Mouse (Mus musculus) mesoderm, embryonic 11.5 days (tissue): ENCODE measurements around the gene Rasef.
"Not testable (repeated sequence)": the region's sequence is repeated elsewhere in the genome, so short reads cannot be mapped to it uniquely, and the experiment has no call there.

Source experiments
- DNase-seq: peaks from one replicate; pipeline ENCODE4 v3.0.0-alpha.2; 2012; ENCODE audit warnings: low read depth, low spot score

The Rasef gene

GRCm38 (mm10) chr4:73790260-73791185 is at the start of gene Rasef:
Gene Rasef, minus strand, starts transcription at chr4:73790994.
- peak; percentile 45 for DNase-seq

DNA sequence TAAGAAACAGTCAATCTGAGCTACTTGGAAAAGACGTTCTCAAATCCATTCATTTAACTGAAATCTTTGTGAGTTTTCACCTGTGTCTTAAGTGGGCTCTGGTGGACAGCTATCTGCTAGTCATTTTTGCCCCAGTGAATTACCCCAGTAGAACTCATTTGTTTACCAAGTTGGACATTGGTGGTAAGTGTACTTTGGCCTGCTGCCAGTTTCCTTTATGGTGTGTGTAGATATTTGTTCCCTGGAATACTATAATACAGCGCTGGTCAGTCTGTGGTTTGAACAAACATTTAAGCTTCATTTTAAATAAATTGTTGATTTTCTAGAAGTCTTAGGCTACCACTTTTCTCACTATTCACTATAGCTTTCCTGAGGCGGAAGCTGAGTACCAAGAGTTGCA is 35.8 kb upstream of the Rasef start:
- DNase-seq: no peak

GRCm38 (mm10) chr4:73791186-73791540 is 369 bp upstream of the Rasef start:
- DNase-seq: no peak

GRCm38 (mm10) chr4:73789534-73789933 is 1.3 kb downstream of the Rasef start:
- DNase-seq: no peak

GRCm38 (mm10) chr4:73788076-73788730 is 2.6 kb downstream of the Rasef start:
- no peak for DNase-seq

GRCm38 (mm10) chr4:73784147-73784546 is 6.6 kb downstream of the Rasef start:
- DNase-seq: no peak

DNA sequence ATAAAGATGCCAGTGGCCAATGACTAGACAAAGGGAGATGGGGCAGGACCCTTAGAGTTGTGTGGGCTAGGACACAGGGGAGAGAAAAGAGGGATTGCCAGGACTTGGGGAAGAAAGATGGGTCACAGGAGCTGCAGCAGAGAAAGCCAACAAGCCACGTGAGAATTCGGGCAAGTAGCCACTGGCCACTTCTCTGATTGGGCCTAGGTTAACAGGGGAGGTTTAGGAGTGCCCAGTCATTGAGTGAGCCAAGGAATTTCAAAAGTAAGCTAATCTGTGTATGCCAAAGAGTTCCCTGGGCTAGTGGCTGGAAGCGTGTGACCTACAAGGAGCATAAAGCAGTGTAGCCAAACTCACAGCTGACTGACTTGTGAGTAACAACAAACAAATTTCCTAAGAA is 9.7 kb downstream of the Rasef start:
- no peak for DNase-seq

DNA sequence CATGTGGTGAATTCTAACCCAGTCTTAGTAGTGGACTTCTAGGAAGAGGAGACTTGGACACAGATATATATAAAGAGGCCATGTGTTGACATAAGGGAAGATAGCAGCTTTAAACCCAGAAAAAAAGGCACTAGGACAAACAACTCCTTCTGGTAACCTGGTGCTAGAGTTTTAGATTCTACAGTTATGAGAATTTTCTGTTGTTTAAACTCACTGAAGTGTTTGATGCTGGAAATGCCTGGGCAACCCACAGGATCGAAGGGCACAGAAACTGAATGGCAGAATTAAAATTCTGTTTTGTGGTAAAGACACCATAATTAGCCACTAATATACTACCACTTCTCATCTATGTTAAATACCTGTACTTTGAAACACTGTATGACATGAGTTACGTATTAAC is 15.5 kb downstream of the Rasef start:
- DNase-seq: no peak

- DNase-seq: peak; percentile 43
Observed at GRCm38 (mm10) chr4:73773831-73774810, 16.7 kb downstream of the Rasef start.

GRCm38 (mm10) chr4:73772028-73772427 is 18.8 kb downstream of the Rasef start:
- no peak for DNase-seq

DNA sequence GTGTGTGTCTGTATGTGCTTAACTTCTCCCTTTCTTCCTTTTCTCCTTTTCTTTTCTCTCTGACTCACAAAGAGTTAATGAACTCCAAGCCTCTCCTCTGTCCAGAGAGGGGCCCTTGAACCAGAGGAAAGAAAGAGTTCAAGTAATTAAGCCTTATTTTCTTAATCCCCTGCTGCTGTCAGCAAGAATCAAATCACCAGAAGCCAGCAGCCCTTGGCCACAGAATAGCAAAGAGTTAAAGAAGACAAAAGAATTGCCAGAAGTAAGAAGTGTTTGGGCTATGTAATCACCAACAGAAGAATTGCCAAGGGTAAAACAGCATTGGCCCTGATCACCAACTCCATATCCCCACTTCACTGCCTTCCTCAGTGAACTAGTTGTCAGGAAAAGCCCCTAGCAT is 20.2 kb downstream of the Rasef start:
- no peak for DNase-seq

GRCm38 (mm10) chr4:73768156-73768555 is 22.6 kb downstream of the Rasef start:
- DNase-seq: no peak

- DNase-seq: no peak
Observed at GRCm38 (mm10) chr4:73748219-73748618, 42.6 kb downstream of the Rasef start.

DNA sequence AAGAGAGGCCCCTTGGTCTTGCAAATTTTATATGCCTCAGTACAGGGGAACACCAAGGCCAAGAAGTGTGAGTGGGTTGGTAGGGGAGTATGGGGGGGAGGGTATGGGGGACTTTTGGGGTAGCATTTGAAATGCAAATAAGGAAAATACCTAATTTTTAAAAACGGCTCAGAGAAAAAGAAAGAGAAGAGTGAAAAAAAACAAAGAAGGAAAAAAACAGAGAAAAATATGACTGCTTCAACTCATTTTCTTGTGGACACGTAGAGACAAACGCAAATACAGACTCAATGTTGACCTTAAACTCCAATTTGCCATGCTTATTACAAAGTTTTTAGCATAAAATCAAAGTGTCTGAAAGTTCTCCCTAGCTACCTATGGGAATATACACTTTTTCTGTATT is 51.4 kb downstream of the Rasef start:
- DNase-seq: no peak

DNA sequence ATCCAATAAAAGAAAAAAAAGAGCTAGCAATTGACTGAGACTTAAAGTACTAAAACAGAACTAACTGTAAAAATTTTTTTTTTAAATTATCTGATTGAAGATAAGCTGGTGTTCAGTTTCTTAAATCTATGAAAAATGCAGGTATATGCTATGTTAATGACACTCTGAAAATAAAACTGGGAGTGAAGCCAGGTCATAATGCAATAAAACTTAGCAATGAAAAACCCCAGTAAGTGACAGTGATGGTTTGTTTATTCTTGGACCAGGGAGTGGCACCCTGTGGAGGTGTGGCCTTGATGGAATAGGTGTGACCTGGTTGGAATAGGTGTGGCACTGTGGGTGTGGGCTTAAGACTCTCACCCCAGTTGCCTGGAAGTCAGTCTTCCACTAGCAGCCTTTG is 71.0 kb downstream of the Rasef start:
- no peak for DNase-seq

GRCm38 (mm10) chr4:73718761-73719160 is 72.0 kb downstream of the Rasef start:
- DNase-seq: no peak

- not testable (repeated sequence) for DNase-seq
Observed at GRCm38 (mm10) chr4:73683216-73683615, 107.6 kb downstream of the Rasef start, which contains the start of gene Gm428. Gene Gm428, plus strand, starts transcription at chr4:73683516.

DNA sequence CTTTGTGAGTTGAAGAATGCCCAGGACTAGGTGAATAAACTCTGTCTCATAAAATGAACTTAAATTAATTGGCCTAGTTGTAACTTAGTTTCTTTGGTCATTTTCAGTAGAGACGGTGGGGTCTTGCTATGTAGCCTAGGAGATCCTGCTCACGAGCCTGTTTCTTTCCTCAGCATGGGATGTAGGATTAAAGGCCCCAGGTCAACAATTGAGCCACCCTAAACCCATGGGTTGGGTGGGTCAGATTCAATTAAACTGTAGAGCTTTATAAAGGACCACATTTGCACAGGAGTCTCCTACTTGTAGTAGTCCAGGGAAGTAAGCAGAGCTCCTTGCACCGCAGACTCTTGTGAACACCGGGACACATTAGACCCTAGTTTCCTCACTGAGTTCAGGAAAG is 122.7 kb downstream of the Rasef start, which contains the start of gene Gm11239:
TSS of gene Gm11239 (plus strand) at position 301 of the 400 bp plus-strand sequence.
- not testable (repeated sequence) for DNase-seq
